Mouse (Mus musculus) heart, postnatal 36 days (tissue): ENCODE results near the gene Ticam1. TPM values are rescaled to one million over a fixed set of nuclear protein-coding genes. Genes with fewer than 3 reads are reported as not detected.

Experiments used
- DNase-seq, 2 experiments: peaks; one replicate each; pipeline ENCODE4 v3.0.0; 2021 to 2022
- intact Hi-C: fragments of 180-260 bp; cut with DNase I; formaldehyde crosslinking; loops from one replicate; pipeline ENCODE4 v1.15.1; 2025
- total RNA-seq, 2 experiments: library from RNA; stranded (reverse); gene quantifications; 2 replicates each; pipeline ENCODE4 v1.2.3; 2021

The Ticam1 gene
- 1 to 10 TPM; 8.7 to 8.8 TPM for total RNA-seq

DNA sequence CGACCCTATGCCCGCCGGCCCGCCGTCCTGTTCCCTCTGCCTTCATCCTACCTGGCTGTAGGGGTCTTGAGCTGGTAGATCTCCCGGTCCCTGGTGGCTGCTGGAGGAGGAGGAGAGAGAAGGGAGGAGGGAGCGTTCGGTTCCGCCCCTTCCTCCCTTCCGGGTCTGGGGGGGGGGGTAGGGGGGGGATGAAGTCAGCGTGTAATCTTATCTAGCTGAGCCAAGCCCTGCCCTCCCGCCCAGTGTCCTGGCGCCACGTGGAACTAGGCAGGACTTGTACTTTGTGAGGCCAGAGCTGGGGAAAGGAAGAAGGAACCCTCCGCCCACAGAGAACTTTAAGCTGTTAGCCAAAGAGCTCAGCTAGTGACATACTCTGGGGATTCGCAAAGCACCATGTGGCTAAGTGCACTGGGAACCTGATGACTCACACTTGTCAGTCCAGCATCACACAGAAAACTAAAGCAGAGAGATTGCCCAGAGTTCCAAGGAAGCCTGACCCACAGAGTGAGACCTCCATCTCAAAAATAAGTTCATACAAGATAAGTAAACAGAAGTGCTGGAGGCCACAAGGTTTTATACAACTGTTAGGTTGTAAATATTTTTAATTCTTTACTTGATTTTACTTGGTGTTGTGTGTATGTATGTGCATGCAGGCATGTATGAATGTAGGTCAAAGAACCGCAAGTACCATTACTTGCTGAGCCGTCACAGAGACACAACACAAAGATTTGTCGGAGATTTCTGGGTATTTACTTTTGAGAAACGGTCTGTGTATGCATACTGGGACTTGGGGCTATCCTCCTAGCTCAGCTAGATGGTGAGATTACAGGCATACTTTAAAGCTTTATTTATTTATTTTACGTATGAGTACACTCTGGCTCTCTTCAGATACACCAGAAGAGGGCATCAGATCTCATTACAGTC lies at the start of gene Ticam1:
Gene Ticam1 (minus strand): TSS at position 144 of the 924 bp plus-strand sequence.
- intact Hi-C loops, result loop anchor here (1.0 kb wide), 1 partner anchor 13 kb away; no protein-coding TSS in a partner anchor

DNA sequence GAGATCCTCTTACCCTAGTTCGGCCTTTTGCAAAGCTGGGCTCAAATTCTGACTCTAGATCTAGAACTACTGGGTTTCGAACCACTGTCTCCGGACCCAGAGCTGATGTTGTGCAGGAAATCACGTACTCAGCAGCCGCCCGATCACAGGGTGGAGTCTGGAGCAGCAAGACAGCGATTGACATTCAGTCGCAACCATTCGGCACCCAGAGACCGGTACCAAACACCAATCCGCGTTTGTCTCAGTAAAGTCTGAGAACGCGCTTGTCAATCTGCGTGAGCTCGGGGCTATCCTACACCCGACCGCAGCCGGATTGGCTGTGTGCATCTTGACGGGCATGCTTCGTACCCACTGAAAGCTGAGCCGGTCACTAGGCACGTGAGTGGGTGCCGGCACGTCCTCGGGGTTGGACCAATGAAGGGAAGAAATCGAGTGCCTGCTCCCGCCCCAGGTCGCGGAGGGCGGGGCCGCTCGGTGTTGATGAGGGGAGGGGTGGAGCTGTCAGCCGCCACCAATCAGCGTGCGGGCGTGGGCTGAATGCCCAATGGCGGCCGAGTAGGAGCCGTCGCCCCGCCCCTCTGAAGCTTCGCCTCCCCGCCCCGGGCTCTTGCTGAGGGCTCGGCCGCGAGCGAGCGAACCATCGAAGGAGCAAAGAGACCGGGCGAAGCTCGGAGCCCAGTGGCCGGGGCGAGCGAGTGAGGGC lies 49.0 kb upstream of the Ticam1 start, which contains the start of gene Kdm4b:
Gene Kdm4b (plus strand): TSS at position 613 of the 703 bp plus-strand sequence.
- DNase-seq, result peak; percentile 96 to 98
- intact Hi-C loops, result loop anchor here (2.0 kb wide), 1 partner anchor 33 kb away; the partner anchor contains the start of gene Plin3

More for the DNA sequence above, at the start of gene Ticam1:
- peak; percentile 85 to 86 for DNase-seq

DNA sequence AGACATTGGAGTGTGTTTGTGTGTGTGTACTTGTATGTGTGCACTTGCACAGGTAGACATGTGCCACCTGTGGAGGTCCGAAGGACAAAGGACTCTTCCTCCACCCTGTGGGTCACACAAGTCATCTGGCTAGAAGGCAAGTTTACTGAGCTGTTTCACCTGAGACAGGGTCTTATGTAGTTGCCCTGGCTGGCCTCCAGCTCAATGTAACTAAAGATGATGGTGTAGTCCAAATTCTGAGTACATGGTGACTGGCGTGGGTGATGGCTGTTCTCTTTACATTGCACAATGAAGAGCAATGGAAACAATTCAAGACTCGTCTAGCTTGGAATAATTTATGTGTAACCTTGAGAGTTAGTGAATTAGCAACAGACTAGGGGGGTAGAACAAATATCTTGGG lies 47.8 kb upstream of the Ticam1 start:
- intact Hi-C loops, result no loop called here
- no peak for DNase-seq

DNA sequence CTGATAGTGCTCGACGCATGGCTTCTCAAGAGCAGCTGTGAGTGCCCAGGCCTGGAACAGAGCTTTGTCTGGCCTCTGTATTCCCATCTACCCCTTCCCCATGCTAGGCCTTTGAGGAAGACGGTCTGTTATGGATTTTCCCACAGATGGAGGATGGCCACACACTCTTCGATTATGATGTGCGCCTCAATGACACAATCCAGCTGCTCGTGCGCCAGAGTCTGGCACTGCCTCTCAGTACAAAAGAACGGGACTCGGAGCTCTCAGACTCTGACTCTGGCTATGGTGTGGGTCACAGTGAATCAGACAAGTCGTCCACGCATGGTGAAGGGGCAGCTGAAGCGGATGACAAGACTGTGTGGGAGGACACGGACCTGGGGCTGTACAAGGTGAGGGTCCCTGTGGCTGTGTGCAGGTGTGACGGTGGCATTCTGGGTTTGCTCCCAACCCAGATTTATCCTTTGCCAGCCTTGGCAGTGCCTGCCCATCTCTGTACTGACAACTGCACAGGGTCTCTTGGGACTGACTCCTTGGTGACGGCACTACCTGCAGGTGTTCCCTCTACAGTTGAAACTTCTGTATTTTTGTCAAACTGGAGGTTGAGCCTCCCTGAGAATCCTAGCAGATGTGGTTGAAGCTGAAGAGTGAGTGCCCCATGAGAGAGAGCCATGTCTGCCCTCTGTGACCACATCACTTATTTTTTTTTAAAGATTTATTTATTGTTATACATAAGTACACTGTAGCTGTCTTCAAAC lies 32.8 kb upstream of the Ticam1 start:
- no peak for DNase-seq
- intact Hi-C loops, result no loop called here

DNA sequence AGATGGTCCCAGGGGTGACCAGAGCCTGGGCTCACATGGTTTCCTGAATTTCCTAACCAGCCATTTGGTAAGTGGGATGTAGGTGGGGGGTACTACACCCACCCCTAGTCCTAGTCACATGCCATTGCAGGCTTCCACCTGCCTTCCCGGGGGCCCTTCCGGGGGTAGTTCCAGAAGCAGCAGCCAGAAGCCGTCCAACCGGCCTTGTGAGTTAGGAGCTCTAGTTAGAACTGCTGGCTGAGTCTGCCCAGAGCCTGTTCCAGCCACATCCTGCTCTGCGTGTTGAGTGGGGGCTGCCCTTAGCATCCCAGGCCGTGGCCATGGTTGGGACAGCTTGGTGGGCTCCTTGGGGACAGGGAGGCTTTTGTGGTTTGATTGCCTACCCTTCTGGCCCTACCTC lies 31.5 kb upstream of the Ticam1 start:
- intact Hi-C loops, result no loop called here
- DNase-seq, result no peak

DNA sequence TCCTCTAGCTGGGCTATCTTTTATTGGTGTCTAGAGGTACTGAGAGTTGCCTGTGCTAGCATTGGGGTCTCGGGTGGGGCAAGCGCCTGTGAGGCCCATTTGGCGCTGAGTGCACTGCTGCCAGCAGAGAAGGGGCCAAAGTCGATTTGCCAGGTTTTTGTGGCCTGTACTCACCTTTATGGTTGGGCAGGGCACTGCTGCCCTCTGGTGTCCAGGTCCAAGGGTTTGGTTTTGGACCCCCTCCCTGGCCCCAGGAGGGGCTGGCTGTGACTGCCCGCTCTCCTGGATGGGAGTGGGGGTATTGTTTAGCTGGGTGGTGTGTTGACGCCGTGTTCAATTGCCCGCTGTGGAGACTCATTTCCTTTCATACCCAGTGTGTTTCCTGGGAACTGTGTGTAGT lies 29.2 kb upstream of the Ticam1 start:
- DNase-seq, result no peak
- intact Hi-C loops, result no loop called here

DNA sequence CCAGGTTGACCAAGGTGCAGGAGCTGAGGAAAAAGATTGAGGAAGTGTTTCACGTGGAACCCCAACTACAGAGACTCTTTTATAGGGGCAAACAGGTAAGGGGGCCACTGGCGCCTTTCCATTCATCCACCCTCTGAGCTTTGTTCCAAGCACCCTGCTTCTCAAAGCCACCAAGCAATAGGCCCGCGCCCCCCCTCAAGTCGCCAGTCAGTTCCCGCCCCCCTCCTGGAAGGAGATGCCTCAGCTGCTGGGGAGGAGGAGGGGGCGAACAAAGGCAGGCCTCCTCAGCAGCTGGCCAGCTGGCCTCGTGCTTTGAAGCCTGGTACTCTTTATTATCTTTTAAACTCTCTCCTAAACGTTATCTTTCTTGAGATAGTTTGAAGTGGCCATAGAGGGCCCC lies 28.6 kb upstream of the Ticam1 start:
- intact Hi-C loops, result no loop called here
- DNase-seq, result no peak

DNA sequence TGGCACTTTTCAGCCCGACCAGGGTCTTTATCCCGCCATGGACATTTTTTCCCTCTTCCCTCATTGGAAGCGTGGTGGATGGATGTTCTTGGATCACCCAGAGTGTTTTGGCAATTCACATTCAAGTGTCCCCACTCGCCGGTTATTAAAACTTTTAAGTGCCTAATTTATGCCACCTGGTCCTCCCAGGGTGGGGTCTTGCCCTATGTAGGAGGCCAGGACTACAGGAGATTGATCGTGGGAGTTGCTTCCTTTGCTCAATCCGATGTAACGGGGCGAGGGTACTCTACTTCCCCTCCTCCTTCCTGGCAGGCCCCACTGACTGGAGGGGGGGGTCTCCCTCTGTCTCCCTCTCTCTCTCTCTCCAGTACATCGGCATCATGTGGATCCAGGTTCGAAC lies 28.1 kb upstream of the Ticam1 start:
- intact Hi-C loops, result no loop called here
- DNase-seq, result no peak

DNA sequence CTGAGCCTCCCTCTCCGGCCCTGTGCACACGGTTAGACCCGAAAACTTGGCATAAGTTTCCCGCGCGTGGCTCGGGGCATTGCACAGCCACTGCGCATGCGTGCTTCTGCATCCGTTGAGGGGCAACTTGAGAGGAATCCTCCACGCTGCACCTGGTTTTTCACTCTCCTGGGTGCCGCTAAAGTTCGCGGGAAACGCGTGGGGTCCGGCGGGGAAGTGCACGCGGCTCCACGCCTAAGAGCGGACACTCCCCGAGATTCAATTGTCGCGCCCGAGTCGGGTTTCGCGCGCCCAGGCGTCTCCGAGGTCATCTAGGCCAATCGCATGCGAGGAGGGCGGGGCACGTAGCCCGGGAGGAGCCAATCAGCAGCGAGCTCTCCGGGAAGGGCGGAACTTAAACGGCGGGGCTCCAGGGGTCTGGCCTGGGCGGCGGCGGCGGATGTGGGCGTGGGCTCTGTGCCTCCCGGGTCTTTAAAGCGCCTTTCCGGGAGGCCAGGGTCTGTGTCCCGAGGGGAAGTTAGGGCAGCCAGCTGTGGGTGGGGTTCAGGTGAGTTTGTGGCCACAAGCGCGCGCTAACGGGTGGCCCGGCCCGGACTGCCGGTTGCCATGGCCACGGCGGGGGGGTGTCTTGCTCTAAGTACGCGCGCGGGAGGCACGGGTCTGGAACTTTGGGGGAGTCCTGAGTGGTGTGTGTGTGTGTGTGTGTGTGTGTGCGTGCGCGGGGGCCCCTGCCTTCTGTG lies 27.4 kb upstream of the Ticam1 start:
- intact Hi-C loops, result no loop called here
- peak; percentile 94 to 95 for DNase-seq

DNA sequence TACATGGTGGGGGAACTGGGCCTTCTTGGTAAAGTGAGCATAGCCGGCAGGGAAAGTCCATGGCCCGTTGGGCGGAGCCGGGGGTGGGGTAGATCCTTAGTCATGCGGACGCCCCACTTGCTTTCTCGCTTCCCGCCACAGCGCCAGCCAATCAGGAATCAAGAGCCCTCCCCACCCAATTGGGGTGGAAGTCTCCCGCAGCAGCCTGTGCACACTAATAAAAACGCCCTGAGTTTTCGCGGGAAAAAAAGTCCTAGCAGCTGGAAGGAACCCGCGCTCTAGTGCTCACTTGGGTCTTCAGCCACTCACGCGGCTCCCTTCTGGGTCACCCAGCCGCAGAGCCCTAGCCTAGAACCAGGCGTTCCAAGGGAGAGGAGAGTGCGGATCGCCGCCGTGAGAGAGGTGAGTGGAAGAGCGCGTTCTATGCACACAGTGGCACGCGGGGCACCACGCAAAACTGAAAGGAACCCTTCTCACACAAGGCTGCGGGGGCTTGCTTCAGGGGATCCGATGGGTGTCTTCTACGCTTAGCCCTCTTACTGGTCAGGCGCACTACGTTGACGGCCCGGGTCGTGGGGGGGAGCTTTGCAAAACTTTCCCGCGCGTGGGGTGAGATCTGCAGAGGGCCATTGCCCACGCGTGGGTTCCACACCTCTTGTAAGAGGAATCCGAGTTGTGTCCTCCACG lies 26.7 kb upstream of the Ticam1 start, which contains the start of gene Uhrf1:
Gene Uhrf1 (plus strand): TSS at position 162 of the 687 bp plus-strand sequence.
- intact Hi-C loops, result no loop called here
- DNase-seq, result peak; percentile 64 to 70

DNA sequence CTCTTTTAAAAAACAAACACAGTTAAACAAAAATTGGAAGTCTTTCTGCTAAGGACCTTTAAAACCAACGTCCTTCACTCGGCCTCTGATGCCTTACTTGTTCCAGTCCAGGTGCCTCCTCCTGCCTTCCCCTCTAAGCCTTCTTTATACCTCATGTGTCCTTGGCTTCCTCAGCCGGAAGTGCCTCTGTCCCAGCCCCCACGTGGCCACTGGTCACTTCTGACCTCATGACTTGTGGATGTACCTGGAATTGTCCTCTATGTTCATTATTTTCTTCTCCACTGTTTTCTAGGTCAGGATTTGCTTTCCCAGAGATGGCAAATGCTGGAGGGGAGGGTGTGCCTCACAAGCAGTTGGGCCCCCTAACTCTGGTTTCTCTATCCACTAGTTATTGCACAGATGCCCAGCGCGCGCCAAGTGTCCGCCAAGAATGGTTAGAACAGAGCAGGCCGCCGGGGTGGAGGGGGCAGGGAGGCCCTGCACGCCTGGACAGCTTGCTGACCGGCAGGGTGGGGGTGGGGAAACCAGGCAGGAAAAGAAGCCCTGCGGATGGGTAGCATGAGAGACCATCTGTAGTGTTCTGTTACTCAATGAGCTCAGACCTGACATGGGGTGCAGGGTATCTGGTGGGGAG lies 25.9 kb upstream of the Ticam1 start:
- intact Hi-C loops, result no loop called here
- DNase-seq, result peak in 1 of 2 experiments; percentile 26

DNA sequence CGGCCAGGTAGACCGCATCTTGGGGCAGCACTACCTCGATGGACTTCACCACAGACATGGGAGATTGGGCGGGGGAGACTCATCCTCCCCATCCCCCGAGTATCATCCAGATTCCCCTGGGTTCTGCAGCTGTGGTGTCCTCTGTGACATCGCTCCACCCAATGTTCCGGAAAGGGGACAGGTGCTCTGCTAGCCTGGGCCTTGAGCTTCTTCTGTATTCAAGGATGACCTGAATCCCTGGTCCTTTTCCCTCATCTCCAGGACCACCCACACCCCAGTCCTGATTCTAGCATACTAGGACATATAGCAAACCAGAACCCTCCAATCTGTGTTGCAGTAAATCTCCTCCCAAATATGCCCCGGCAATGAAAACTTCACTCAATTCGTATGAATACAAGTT lies 23.6 kb upstream of the Ticam1 start, which contains the start of gene Arrdc5:
Gene Arrdc5 (minus strand): TSS at position 101 of the 400 bp plus-strand sequence.
- intact Hi-C loops, result no loop called here

DNA sequence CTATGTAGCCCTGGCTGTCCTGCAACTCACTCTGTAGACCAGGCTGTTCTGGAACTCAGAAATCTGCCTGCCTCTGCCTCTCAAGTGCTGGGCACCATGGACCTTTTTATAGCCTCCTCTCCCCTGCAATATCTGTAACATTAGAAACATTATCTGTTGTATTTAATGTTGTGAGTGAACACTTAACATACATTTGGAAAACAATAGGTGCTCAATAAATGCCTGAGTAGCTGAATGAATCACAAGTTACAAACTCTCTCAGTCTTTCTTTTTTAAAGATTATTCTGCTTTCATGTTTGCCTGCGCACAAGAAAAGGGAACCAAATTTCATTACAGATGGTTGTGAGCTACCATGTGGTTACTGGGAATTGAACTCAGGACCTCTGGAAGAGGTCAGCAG lies 21.7 kb upstream of the Ticam1 start:
- no peak for DNase-seq
- intact Hi-C loops, result no loop called here

More for the DNA sequence above, 23.6 kb upstream of the Ticam1 start, which contains the start of gene Arrdc5:
- no peak for DNase-seq

DNA sequence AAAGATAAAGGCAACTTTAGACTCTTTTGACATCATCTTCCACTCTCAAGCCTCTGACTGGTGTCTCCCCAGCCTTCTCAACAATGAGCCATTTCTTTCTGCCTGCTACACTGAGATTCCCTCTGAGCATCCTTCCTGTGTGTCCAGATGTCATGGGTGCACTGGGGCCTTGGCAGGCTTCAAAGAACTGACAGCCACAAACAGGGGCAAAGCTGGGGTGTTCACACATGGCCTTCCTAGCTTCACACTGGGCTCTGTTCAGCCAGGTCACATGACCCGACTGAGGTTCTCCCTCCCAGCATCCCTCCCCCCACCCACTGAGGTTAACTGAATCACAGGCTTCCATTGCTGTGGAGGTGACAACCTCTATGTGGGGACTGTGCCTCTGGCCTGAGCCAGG lies 19.6 kb upstream of the Ticam1 start:
- intact Hi-C loops, result no loop called here
- DNase-seq, result no peak

DNA sequence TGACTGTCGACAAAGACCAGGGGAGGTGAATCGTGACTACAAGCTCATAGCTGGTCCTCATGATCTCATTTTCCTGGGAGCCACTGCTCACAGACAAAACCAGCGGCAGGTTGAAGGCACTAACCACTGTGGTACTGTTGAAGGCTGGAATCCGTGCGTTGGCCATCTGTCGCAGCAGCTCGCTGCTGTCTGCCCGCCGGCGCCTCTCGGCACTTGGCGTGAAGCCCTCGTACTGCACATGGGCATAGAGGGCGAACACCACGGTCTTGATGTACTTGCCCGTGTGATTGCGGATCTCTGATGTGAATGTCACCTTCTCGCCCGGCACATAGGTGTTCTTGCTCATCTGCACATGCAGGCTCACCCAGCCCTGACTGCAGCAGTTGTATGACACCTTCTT lies 17.7 kb upstream of the Ticam1 start:
- intact Hi-C loops, result no loop called here
- DNase-seq, result no peak

DNA sequence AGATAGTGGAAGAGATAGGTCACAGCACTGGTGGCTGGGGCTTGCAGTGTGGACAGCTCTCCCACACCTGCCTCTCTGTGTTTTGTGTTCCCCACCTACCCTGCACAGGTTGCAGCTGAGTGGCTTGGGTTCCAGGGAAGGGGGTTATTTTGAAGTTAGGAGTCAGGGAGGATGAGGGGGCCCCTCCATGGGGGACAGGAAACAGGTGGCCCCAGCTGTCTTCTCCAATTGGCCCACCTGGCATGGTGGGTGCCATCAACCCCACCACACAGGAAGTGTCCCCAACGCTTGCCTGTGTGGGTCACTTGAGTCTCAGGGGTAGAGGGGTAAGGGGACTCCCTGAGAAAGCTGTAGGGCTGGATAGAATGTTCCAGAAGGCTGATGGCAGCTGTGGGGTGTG lies 16.7 kb upstream of the Ticam1 start:
- intact Hi-C loops, result loop anchor here (2.0 kb wide), 2 partner anchors 34 to 58 kb away; partner anchors contain the start of gene Kdm4b
- no peak for DNase-seq

DNA sequence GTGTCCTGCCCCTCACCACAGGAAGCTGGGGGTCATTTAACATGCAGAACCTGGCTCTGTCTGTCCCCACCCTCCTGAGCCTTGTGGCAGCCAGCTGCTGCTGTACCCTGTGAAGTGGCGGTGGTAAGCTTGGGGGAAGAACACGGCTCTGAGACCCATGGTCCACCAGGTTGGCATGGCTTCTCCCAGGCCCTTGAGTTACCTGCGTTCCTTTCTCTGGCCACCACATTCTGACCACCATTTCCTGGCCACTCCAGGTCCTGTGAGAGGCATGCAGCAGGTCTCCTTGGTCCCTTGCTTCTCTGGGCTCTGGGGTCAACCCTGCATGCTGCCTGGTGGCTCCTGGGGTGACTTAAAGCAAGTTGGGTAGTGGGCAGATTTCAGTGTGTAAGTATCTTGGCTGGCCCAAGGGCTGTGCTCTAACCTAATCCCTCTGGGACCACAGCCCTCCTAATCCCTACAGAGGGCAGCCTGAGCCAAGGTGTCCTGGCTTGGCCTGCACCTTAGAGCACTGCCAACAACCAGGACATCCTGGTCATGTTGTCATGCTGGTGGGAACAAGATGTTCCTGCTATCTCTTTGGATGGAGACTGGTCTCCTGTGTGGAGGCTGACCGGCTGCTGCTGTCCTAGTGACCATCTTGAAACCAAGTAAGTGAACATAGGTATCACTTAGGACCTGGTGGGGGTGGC lies 16.1 kb upstream of the Ticam1 start, which contains the start of gene Plin3:
Gene Plin3 (minus strand): TSS at position 343 of the 692 bp plus-strand sequence.
- DNase-seq, result peak in 1 of 2 experiments; percentile 46
- intact Hi-C loops, result loop anchor here (2.0 kb wide), 2 partner anchors 34 to 58 kb away; partner anchors contain the start of gene Kdm4b
